Mouse (Mus musculus): ENCODE data around the gene Tomm20.

DNA sequence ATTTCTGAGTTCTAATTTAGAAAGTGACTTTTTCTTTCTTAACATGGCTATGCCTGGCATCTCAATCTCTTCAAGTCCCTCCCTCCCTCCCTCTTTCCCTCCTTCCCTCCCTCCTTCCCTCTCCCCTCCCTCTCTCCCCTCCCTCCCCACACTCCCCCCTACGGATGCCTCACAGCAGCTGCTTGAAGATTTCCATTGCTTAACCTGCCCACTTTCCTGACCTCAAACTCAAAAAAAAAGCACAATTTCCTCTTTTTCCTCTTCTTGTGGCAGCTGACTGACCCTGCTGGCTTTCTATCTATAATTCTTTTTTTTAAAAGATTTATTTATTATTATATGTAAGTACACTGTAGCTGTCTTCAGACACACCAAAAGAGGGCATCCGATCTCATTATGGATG is 44.6 kb downstream of the Tomm20 start:
- no peak for TF ChIP-seq CTCF (IDR thresholded peaks at IDR 0.05; ENCODE audit: low read depth, low read length)
- no peak for TF ChIP-seq EP300 (IDR thresholded peaks at IDR 0.05; ENCODE audit: insufficient read depth, low read depth, low read length)
- TF ChIP-seq POLR2A (IDR thresholded peaks at IDR 0.05; ENCODE audit: insufficient read depth, low read length): no peak

All from ES-Bruce4 (cell line).